Mouse (Mus musculus) right cerebral cortex, adult 2 months (tissue): ENCODE data around the gene Gys1.
"Not testable (repeated sequence)": the region's sequence is repeated elsewhere in the genome, so short reads cannot be mapped to it uniquely, and the experiment has no call there.

Experiments
- DNase-seq, 2 experiments: peaks; one replicate each; pipeline ENCODE4 v3.0.0; 2021 to 2022; ENCODE audit warnings: low spot score in 2 of 2

Gys1 gene

DNA sequence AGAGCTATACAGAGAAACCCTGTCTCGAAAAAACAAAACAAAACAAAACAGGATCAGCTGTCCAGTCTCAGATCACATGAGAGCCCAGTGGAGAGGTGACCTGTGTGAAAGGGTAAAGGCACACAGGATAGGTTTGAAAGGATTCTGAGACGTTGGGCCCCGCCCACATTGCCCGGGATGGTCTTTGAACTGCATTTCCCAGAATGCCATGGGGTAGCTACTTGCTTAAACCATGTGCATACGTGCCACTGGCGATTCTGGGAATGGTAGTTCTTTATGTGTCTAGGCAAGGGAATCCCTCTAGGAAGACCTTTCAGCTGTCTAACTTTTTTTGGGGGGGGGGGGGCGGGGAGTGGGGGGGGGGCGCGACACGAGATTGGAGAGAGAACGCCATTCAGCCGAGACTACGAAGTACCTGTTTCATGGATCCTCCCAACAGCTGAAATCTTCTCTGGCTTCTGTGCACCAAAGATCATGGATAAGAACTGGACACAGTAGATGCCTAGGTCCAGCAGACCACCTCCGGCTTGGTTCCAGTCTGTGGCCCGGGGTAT is 46.8 kb downstream of the Gys1 start, which contains the start of gene Tulp2:
Gene Tulp2, plus strand, starts transcription at position 504 of the 554 bp plus-strand sequence.
- DNase-seq: peak; percentile 71 to 77

DNA sequence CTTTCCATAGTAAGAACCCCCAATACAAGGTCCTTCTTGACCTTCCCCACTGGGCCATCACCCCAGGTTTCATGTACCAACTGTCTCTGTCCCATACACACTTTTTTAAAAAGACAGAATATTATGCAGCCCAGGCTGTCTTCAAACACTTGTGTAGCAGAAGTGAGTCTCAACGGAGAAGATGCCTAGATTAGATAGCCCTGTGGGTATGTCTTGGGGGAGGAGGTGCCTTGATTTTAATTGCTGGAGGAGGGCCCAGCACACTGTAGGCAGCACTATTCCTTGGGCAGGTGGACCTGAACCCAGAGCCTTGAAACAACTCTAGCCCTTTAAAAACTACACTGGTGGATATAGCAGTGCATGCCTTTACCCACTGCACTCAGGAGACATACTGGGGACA is 47.5 kb downstream of the Gys1 start:
- DNase-seq: no peak

DNA sequence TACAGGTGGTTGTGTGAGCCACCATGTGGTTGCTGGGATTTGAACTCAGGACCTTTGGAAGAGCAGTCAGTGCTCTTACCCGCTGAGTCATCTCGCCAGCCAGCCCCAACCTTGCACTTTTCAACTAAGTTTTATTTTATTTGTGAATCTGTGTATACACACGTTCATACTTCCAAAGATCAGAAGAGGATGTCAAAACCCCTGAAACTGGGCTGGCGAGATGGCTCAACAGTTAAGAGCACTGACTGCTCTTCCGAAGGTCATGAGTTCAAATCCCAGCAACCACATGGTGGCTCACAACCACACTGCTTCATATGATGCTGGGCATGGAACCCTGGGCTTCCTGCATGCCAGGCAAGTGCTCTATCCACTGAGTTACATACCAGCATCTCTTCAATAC is 50.3 kb downstream of the Gys1 start:
- not testable (repeated sequence) for DNase-seq

DNA sequence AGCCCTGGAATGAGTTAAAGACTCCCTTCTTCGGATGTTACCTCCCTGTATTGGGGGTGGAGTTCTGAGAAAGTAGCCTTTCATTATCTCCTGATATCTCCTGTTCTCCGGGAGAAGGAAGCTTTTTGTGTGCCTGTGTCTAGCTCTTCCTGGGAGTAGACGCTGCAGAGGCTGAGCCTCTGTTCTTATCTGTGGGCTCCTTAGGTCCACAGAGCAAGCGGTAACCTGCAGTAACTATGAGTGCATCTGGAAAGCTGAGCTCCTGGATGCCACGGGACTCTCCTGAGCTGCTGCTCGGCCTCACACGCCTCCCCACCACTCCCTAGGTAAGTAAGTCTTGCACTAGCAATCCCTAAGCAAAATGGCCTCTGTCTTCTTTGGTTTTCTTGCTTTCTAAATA is 51.5 kb downstream of the Gys1 start:
- DNase-seq: no peak

DNA sequence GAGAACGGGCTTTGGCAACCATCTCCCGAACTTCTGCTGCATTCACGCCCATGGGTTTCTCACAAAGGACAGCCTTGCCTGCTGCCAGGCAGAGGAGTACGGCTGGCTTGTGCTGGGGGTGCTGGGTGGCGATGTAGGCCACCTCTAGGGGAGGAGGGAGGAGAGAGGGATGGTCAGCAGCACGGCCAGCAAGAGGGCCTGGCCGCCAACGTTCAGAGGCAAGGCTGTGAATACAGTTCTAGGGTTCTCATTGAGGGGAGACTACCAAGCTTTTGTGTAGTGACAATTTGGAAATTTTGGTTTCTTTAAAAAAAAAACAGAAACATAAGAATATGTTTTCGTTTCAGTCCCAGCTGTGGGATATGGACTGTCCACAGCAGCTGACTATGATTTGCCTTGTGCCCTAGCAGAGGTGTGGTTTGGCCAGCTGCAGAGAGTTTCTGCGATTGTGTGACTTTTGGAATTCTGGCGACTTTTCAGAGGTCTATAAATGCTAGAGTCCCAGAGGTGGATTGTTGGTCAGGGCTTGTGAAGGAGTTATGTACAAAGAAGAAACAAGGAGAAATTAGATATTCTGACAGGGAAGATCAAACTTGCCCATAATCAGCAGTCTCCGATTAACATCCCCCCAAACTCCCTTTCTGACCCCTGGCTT is 52.2 kb downstream of the Gys1 start, which contains the start of gene Gm45808:
Gene Gm45808, minus strand, starts transcription at position 51 of the 655 bp plus-strand sequence.
- no peak for DNase-seq

DNA sequence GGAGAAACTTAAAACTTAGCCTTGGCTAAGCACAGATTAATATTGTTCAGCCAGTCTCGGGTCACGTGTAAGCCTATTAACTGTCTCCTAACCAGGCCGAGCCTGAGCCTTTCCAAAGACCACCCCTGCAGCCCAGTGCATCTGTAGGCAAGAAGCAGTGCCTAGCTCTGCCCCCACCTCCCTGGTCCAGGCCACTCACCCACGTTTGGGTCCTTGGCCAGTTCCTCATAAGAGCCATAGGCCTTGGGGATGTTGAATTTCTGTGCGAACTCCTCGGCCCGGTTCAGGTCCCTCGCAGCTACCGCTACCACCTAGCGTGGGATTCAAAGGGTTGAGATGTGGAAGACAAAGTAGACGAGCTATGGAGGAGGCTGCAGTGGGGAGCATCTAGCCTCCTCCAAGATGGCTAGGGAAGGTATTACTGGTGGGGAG is 53.2 kb downstream of the Gys1 start:
- DNase-seq: no peak

DNA sequence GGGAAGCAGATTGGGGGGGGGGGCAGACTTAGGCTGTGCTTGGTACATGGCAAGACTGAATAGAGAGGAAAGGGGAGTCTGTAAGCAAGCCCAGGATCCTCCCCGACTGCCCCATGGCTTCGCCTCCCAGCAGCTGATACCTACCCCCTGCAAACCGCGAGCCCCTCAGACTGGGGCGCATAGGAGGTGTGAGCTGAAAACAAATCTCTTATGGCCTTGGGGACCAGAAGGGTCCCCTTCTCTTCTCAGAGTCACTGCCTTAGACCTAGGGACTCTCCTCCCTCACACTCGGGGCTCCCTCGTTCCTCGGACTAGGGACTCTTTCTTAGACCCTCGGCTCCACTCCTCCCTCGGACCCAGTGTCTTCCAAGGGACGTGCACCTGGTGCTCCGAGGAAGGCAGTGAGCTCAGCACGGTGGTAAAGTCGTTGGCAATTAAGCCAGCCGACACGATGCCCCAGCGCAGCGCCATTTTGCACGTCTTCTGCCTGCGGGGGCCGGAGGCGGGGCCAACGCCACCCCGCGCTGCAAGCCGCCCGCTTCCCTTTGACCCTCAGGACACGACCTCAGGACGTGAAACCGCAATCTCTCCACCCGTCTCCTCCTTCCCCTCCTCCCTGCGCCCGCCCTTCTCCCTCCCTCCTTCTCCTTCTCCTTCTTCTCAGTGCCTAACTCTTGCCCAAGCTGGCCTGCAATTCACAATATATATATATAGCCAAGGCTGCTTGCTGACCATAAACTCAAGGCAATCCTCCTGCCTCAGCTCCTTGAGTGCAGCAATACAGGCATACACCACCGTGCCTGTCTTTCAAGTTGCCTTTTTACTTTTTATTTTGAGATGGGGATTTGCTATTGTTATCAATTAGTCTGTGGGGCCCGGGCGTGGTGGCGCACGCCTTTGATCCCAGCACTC is 53.9 kb downstream of the Gys1 start, which contains the start of gene Dhdh:
Gene Dhdh, minus strand, starts transcription at position 513 of the 912 bp plus-strand sequence.
- DNase-seq: peak; percentile 36 to 44

DNA sequence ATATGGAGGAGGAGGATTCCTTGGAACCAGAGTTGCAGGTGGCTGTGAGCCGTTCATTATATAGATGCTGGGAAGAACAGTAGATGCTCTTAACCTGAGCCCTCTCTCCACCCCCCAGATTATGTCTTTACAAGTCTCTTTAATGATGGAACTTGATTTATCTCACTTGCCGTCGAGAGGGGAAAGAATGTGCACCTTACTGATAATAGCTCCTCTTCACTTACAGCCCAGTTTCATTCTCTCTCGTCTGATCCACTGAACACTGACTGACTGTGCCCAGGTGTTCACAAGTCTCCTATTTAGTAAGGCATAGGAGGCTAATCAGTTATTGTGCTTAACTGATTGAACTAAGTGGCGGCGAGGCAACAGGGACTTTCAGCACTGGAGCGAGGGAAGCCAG is 54.9 kb downstream of the Gys1 start:
- DNase-seq: no peak

DNA sequence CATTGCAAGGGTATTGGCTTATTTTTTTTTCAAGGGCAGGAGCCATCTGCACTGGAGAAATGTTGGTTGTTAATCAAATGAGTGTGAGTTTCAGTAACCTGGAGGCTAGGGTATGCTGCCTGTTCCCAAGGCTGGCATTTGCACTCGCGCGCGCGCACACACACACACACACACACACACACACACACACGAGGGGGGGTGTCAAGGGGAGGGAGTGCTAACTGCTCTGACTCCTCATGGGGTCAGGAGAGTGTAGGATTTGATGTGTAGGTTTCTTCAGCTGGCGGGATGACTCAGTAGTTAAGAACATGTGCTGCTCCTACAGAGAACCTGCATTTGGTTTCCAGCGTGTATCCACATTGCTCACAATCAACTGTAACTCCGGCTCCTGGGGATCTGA is 56.2 kb downstream of the Gys1 start:
- peak; percentile 46 for DNase-seq

DNA sequence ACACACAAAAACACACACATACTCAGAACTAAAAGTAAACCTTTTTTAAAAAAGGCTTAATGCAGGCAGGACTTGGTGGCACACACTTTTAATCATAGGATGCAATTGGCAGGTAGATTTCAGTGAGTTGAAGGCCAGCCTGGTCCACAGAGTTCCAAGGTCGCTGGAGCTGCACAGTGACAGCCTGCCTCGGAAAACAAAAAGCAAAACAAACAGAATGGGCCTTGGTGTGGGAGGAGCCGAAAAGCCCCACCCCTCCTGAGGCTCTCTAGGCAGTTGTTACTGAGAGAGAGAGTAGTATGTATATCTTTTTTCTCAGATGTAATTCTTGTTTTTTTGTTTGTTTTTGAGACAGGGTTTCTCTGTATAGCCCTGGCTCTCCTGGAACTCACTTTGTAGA is 56.6 kb downstream of the Gys1 start:
- DNase-seq: no peak

DNA sequence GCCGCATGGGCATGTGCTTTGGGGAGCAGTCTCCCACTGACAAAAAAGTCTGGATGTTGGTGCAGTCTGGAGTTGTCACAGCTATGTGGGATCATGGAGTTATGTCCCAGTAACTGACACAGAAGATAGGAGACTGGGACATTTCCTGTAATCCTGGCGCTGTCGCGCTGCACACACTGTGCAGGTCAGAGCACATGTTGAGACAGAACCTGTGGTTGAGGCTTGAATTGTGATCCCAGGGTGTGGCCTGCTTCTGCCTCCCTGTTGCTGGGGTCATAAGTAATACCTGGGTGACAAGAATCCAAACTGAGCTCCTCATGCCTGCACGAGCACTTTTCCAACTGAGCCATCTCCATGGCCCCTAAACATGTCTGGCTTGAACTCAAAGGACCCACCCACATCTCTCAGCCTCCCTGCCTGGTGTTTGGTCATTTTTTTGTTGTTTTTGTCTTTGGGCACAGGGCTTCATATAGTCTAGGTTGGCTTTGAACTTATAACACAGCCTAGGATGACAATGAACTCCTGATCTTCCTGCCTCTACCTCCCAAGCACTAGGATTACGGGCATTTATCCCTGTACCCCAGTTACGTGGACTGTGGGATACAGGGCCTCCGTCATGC is 57.7 kb downstream of the Gys1 start:
- no peak for DNase-seq

DNA sequence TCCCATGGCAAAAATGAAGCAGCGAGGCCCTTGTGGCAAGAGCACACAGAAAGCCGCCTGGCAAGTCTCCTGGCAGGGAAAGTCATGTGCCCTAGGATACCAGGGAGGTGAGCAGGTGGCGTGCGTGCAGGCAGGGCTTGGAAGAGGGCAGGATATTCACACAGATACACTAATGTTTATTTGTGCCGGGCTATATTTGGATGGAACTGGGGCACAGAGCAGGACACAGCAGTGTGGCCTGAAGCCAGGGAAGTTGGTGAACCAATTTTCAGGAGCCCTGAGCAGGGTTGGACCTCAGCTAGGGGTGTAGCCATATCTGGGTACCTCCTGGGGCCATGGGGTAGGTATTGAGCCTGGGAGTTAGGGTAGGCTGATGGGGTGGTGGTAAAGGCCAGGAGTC is 58.3 kb downstream of the Gys1 start:
- no peak for DNase-seq

DNA sequence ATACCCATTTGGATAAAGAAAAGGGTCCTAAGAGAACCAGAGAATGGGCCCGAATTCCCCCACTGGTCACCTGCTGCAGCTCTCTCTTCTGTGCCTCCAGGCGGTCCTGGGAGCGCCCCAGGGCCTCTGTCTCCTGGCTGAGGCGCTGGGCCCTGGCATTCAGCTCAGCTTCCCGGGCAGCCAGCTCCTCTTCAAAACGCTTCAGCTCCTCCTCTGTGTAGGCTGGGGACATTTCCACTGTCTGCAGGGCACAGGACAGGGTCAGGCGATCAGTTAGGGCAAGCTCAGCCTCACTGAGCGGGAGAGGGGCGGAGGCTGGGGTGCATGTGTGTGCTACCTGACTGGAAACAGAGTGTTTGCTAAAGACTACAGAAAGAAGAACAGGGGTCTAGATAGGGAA is 59.9 kb downstream of the Gys1 start:
- no peak for DNase-seq

DNA sequence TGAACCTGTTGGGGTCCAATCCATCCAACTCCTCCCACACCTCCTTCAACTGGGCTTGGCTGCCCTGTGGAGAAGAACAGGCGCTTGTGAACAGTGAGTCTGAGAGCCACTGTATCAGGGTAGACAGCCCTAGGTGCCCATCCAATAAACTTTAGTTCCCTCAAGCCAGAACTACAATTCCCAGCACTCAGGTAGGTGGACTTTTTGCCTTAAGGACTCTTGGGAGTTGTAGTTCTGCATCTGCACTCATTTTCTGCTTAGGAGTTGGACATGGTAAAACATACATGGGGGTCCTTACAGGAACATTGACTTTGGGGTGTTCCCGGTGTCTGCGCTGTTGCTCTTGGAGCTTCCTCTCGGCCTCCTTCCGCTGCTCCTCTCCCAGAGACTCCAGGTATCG is 63.8 kb downstream of the Gys1 start:
- DNase-seq: no peak
